Mouse (Mus musculus) erythroblast, adult 5-6 weeks (primary cell): Measurements from ENCODE around the gene Tbc1d22a. TPM values are rescaled to one million over a fixed set of nuclear protein-coding genes. Genes with fewer than 3 reads are reported as not detected.
"Not testable (repeated sequence)": the region's sequence is repeated elsewhere in the genome, so short reads cannot be mapped to it uniquely, and the experiment has no call there.

Experiments used
- ATAC-seq: replicated peaks from 2 replicates; pipeline ENCODE4 v1.8.0; 2016; ENCODE audit warnings: moderate number of reproducible peaks, mild to moderate bottlenecking, moderate TSS enrichment, inconsistent platforms; ENCODE audit not compliant: poor library complexity, low FRiP score, severe bottlenecking
- total RNA-seq, 2 experiments: library from RNA; stranded (forward) in 1 of 2; stranded (reverse) in 1 of 2; fragments of 150-400 nt in 1 of 2; fragments of 200-764, 138-1000 nt in 1 of 2; gene quantifications; 2 replicates each; pipeline versions ENCODE4 v1.2.3 to v1.2.4; 2015 to 2017; ENCODE audit warnings: low replicate concordance in 2 of 2

Gene Tbc1d22a
- total RNA-seq, 2 experiments from 2014 or later = 3.5 to 7.8 TPM

GRCm38 (mm10) chr15:86201095-86201494, 13.2 kb upstream of the Tbc1d22a start:
- no peak for ATAC-seq

GRCm38 (mm10) chr15:86201696-86202330, 12.4 kb upstream of the Tbc1d22a start:
- no peak for ATAC-seq

GRCm38 (mm10) chr15:86202640-86203039, 11.6 kb upstream of the Tbc1d22a start:
- ATAC-seq = no peak

- ATAC-seq = no peak
Observed at GRCm38 (mm10) chr15:86203292-86203793, 10.9 kb upstream of the Tbc1d22a start.

- no peak for ATAC-seq
Observed at GRCm38 (mm10) chr15:86203942-86204561, 10.2 kb upstream of the Tbc1d22a start.

GRCm38 (mm10) chr15:86205300-86205699, 9.0 kb upstream of the Tbc1d22a start:
- peak; percentile 73 for ATAC-seq

GRCm38 (mm10) chr15:86206385-86206784, 7.9 kb upstream of the Tbc1d22a start:
- no peak for ATAC-seq

GRCm38 (mm10) chr15:86212193-86212592, 2.1 kb upstream of the Tbc1d22a start:
- not testable (repeated sequence) for ATAC-seq

- peak; percentile 59 for ATAC-seq
Observed at GRCm38 (mm10) chr15:86214549-86215201, 416 bp downstream of the Tbc1d22a start.

GRCm38 (mm10) chr15:86216641-86217040, 2.4 kb downstream of the Tbc1d22a start:
- not testable (repeated sequence) for ATAC-seq

- no peak for ATAC-seq
Observed at GRCm38 (mm10) chr15:86219534-86220228, 5.4 kb downstream of the Tbc1d22a start.

GRCm38 (mm10) chr15:86220229-86220630, 6.0 kb downstream of the Tbc1d22a start:
- ATAC-seq = no peak

- ATAC-seq = no peak
Observed at GRCm38 (mm10) chr15:86220715-86221114, 6.5 kb downstream of the Tbc1d22a start.

- ATAC-seq = no peak
Observed at GRCm38 (mm10) chr15:86221369-86221768, 7.1 kb downstream of the Tbc1d22a start.

- ATAC-seq = not testable (repeated sequence)
Observed at GRCm38 (mm10) chr15:86221901-86222300, 7.6 kb downstream of the Tbc1d22a start.

GRCm38 (mm10) chr15:86224972-86225551, 10.8 kb downstream of the Tbc1d22a start:
- ATAC-seq = no peak

GRCm38 (mm10) chr15:86226221-86226620, 12.0 kb downstream of the Tbc1d22a start:
- no peak for ATAC-seq

GRCm38 (mm10) chr15:86226968-86227367, 12.7 kb downstream of the Tbc1d22a start:
- no peak for ATAC-seq

- ATAC-seq = peak; percentile 76
Observed at GRCm38 (mm10) chr15:86228186-86228585, 13.9 kb downstream of the Tbc1d22a start.

GRCm38 (mm10) chr15:86229088-86229487, 14.8 kb downstream of the Tbc1d22a start:
- ATAC-seq = no peak
